Mouse (Mus musculus) cerebellum, adult 9-11 months (tissue): ENCODE measurements around the gene Lifr.
A peak's percentile ranks its signal among the peaks of the same experiment; 100 is the strongest.

Experiments
- DNase-seq: peaks from one replicate; pipeline ENCODE4 v3.0.0; 2022

Lifr gene

GRCm38 (mm10) chr15:7081795-7082194 is 8.6 kb upstream of the Lifr start:
- DNase-seq = no peak

- DNase-seq = no peak
Measured at GRCm38 (mm10) chr15:7082901-7083300, 7.5 kb upstream of the Lifr start.

- no peak for DNase-seq
Measured at GRCm38 (mm10) chr15:7084780-7085497, 5.5 kb upstream of the Lifr start.

- no peak for DNase-seq
Measured at GRCm38 (mm10) chr15:7088691-7089090, 1.7 kb upstream of the Lifr start.

- DNase-seq = no peak
Measured at GRCm38 (mm10) chr15:7092321-7092720, 1.9 kb downstream of the Lifr start.

GRCm38 (mm10) chr15:7099406-7099805 is 9.0 kb downstream of the Lifr start:
- DNase-seq = no peak

GRCm38 (mm10) chr15:7100226-7100625 is 9.8 kb downstream of the Lifr start:
- DNase-seq = no peak

- no peak for DNase-seq
Measured at GRCm38 (mm10) chr15:7103051-7103450, 12.6 kb downstream of the Lifr start.

GRCm38 (mm10) chr15:7105224-7105623 is 14.8 kb downstream of the Lifr start:
- no peak for DNase-seq

- no peak for DNase-seq
Measured at GRCm38 (mm10) chr15:7108160-7108559, 17.7 kb downstream of the Lifr start.

- no peak for DNase-seq
Measured at GRCm38 (mm10) chr15:7112227-7112907, 22.0 kb downstream of the Lifr start.

GRCm38 (mm10) chr15:7113906-7114305 is 23.5 kb downstream of the Lifr start:
- no peak for DNase-seq

- DNase-seq = no peak
Measured at GRCm38 (mm10) chr15:7115326-7116003, 25.1 kb downstream of the Lifr start.

- no peak for DNase-seq
Measured at GRCm38 (mm10) chr15:7116216-7116615, 25.8 kb downstream of the Lifr start.

GRCm38 (mm10) chr15:7116699-7117098 is 26.3 kb downstream of the Lifr start:
- DNase-seq = no peak

GRCm38 (mm10) chr15:7117944-7118343 is 27.5 kb downstream of the Lifr start:
- DNase-seq = no peak

GRCm38 (mm10) chr15:7118849-7119248 is 28.4 kb downstream of the Lifr start:
- DNase-seq = peak; percentile 35

GRCm38 (mm10) chr15:7119930-7120512 is 29.6 kb downstream of the Lifr start:
- no peak for DNase-seq

GRCm38 (mm10) chr15:7123781-7124450 is 33.5 kb downstream of the Lifr start:
- no peak for DNase-seq

GRCm38 (mm10) chr15:7126171-7126570 is 35.8 kb downstream of the Lifr start:
- DNase-seq = no peak

- DNase-seq = no peak
Measured at GRCm38 (mm10) chr15:7128627-7129126, 38.3 kb downstream of the Lifr start.

GRCm38 (mm10) chr15:7129127-7129943 is 38.9 kb downstream of the Lifr start:
- peak; percentile 89 for DNase-seq
